Mouse (Mus musculus) kidney, embryonic 15.5 days (tissue): ENCODE data around the gene Pgap2. TPM values are rescaled to one million over a fixed set of nuclear protein-coding genes. Genes with fewer than 3 reads are reported as not detected.
A peak's percentile ranks its signal among the peaks of the same experiment; 100 is the strongest.
"Not testable (repeated sequence)": the region's sequence is repeated elsewhere in the genome, so short reads cannot be mapped to it uniquely, and the experiment has no call there.

ENCODE experiments used
- ATAC-seq: fragments of 200-750 bp; cut with Nextera tagmentation; replicated peaks from 2 replicates; pipeline ENCODE4 v1.8.0; 2017; ENCODE audit warnings: moderate TSS enrichment; ENCODE audit not compliant: low FRiP score
- H3K27ac ChIP-seq: fragments of 300-500 bp; sonication (generic); 2 replicates; pipeline ENCODE4 v1.5.1; 2015; ENCODE audit warnings: mild to moderate bottlenecking, inconsistent platforms
- H3K27me3 ChIP-seq: fragments of 300-500 bp; sonication (generic); 2 replicates; pipeline ENCODE4 v1.6.1; 2015; ENCODE audit warnings: inconsistent platforms
- H3K36me3 ChIP-seq: fragments of 300-500 bp; sonication (generic); 2 replicates; pipeline ENCODE4 v1.6.1; 2015; ENCODE audit warnings: inconsistent platforms
- H3K4me1 ChIP-seq: fragments of 300-500 bp; sonication (generic); 2 replicates; pipeline ENCODE4 v1.6.1; 2015; ENCODE audit warnings: inconsistent platforms
- H3K4me2 ChIP-seq: fragments of 300-500 bp; sonication (generic); 2 replicates; pipeline ENCODE4 v1.6.1; 2015; ENCODE audit warnings: moderate library complexity, mild to moderate bottlenecking, inconsistent platforms
- H3K4me3 ChIP-seq: fragments of 300-500 bp; sonication (generic); replicated peaks from 2 replicates; pipeline ENCODE4 v1.5.1; 2015; ENCODE audit warnings: mild to moderate bottlenecking, inconsistent platforms
- H3K9ac ChIP-seq: fragments of 300-500 bp; sonication (generic); 2 replicates; pipeline ENCODE4 v1.6.1; 2015; ENCODE audit warnings: mild to moderate bottlenecking, inconsistent platforms
- H3K9me3 ChIP-seq: fragments of 300-500 bp; sonication (generic); replicated peaks from 2 replicates; pipeline ENCODE4 v1.6.1; 2016; ENCODE audit warnings: inconsistent platforms
- WGBS: fragments of 180-500 bp; shearing (Covaris S2); methylation state at CpG from one replicate; pipeline ENCODE4 v1.1.7; 2015; ENCODE audit warnings: mixed read lengths; 5-methylcytosine and 5-hydroxymethylcytosine counted together
- polyA plus RNA-seq: library from polyadenylated mRNA; unstranded; fragments of >200 nt; fragmentation: Nextera tagmentation; extraction: Ambion mirVana; gene quantifications from 2 replicates; pipeline ENCODE4 v1.2.1, GENCODE M21; 2015

The Pgap2 gene
- polyA plus RNA-seq, 1 experiment from 2014 or later: 75.2 TPM

GRCm38 (mm10) chr7:102256636-102257035, 46.6 kb downstream of the Pgap2 start:
- no peak overlapping the region for H3K4me2 ChIP-seq
- H3K27me3 ChIP-seq: no peaks in the 10 kb centered on the region
- no peaks in the 10 kb centered on the region for H3K4me1 ChIP-seq
- no peak for ATAC-seq
- no peak overlapping the region for H3K9ac ChIP-seq
- 85% methylated on average over 3 of the region's 3 CpGs for WGBS
- no peak overlapping the region for H3K4me3 ChIP-seq
- H3K9me3 ChIP-seq: no peaks in the 10 kb centered on the region
- H3K36me3 ChIP-seq: no peaks in the 10 kb centered on the region
- H3K27ac ChIP-seq: no peak overlapping the region

GRCm38 (mm10) chr7:102258189-102258588, 48.2 kb downstream of the Pgap2 start:
- 20% methylated on average over 4 of the region's 4 CpGs for WGBS
- H3K27ac ChIP-seq: no peak overlapping the region
- H3K9ac ChIP-seq: no peak overlapping the region
- no peak overlapping the region for H3K4me3 ChIP-seq
- H3K4me2 ChIP-seq: no peak overlapping the region
- no peaks in the 10 kb centered on the region for H3K27me3 ChIP-seq
- ATAC-seq: peak; percentile 71; the same call in 1 of the 2 replicates
- H3K36me3 ChIP-seq: no peaks in the 10 kb centered on the region
- no peaks in the 10 kb centered on the region for H3K4me1 ChIP-seq
- no peaks in the 10 kb centered on the region for H3K9me3 ChIP-seq

- H3K4me2 ChIP-seq: no peak overlapping the region
- no peak for ATAC-seq
- H3K36me3 ChIP-seq: no peaks in the 10 kb centered on the region
- H3K4me1 ChIP-seq: no peaks in the 10 kb centered on the region
- 65% methylated on average over 3 of the region's 3 CpGs for WGBS
- H3K9ac ChIP-seq: no peak overlapping the region
- H3K4me3 ChIP-seq: no peak overlapping the region
- no peaks in the 10 kb centered on the region for H3K27me3 ChIP-seq
- H3K9me3 ChIP-seq: no peaks in the 10 kb centered on the region
- no peak overlapping the region for H3K27ac ChIP-seq
Measured at GRCm38 (mm10) chr7:102258753-102259152, 48.7 kb downstream of the Pgap2 start.

GRCm38 (mm10) chr7:102259716-102260479, 49.9 kb downstream of the Pgap2 start:
- Histone ChIP-seq H3K27ac (no peak overlapping the region), H3K4me2 (no peak overlapping the region), H3K4me1 (no peaks in the 10 kb centered on the region), H3K4me3 (no peak overlapping the region), H3K36me3 (no peaks in the 10 kb centered on the region), H3K9ac (no peak overlapping the region), H3K9me3 (no peaks in the 10 kb centered on the region), H3K27me3 (no peaks in the 10 kb centered on the region)
- no peak for ATAC-seq
- 83% methylated on average over 10 of the region's 10 CpGs for WGBS

DNA sequence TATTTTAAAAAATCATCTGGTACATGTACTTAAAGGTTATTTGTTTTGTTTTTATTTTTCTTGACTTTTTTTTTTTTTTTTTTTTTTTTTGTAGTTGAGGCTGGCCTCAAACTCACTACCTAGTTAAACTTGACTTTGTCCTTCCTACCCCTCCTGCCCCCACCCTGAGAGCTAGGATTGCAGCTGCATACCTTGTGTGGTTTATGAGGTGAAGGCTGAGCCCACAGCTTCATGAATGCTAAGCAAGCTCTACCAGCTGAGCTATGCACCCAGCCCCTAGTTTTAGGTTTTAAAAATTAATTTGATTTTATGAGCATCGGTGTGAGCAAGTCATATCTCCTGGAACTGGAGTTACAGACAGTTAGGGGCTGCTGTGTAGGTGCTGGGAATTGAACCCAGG, 50.5 kb downstream of the Pgap2 start:
- Histone ChIP-seq H3K36me3 (no peaks in the 10 kb centered on the region), H3K4me2 (no peak overlapping the region), H3K4me3 (no peak overlapping the region), H3K27ac (no peak overlapping the region), H3K4me1 (no peaks in the 10 kb centered on the region), H3K9me3 (no peaks in the 10 kb centered on the region), H3K27me3 (no peaks in the 10 kb centered on the region), H3K9ac (no peak overlapping the region)
- ATAC-seq: no peak
- 86% methylated on average over 1 of the region's 1 CpGs for WGBS

DNA sequence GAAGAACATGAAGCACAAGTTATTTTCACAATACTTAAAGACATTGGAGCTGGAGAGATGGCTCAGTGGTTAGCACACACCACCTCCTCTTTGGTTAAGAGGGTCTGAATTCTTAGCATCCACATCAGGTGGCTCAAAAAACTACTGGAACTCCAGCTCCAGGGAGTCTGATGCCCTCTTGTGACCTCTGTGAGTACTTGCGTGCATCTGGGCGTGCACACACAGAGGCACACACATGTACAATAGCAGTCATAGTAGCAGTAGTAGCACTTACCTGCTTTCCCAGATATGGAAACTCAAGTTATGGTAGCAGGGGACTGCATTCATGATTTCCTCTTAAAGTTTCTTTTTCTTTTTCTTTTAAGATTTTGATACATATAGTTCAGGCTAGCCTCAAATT, 53.0 kb downstream of the Pgap2 start:
- H3K27me3 ChIP-seq: no peaks in the 10 kb centered on the region
- WGBS: 82% methylated on average over 2 of the region's 2 CpGs
- no peak overlapping the region for H3K27ac ChIP-seq
- H3K4me1 ChIP-seq: peaks cover 1% of the 10 kb centered on the region
- no peak for ATAC-seq
- H3K36me3 ChIP-seq: no peaks in the 10 kb centered on the region
- no peak overlapping the region for H3K4me3 ChIP-seq
- H3K4me2 ChIP-seq: no peak overlapping the region
- no peaks in the 10 kb centered on the region for H3K9me3 ChIP-seq
- H3K9ac ChIP-seq: no peak overlapping the region

GRCm38 (mm10) chr7:102266021-102266400, 56.0 kb downstream of the Pgap2 start:
- 91% methylated on average over 10 of the region's 10 CpGs for WGBS
- not testable (repeated sequence) for H3K4me3 ChIP-seq, ATAC-seq, H3K9ac ChIP-seq, H3K9me3 ChIP-seq, H3K36me3 ChIP-seq, H3K4me2 ChIP-seq, H3K27ac ChIP-seq
- Histone ChIP-seq H3K27me3 (peaks cover 15% of the 10 kb centered on the region), H3K4me1 (peaks cover 10% of the 10 kb centered on the region)

- WGBS: 48% methylated on average over 14 of the region's 14 CpGs
- Histone ChIP-seq H3K27me3 (peaks cover 15% of the 10 kb centered on the region), H3K4me2 (peak overlapping the region; percentile 96; the same call in 1 of the 2 replicates), H3K9ac (no peak overlapping the region), H3K36me3 (no peaks in the 10 kb centered on the region), H3K9me3 (no peaks in the 10 kb centered on the region), H3K4me3 (peak overlapping the region; percentile 87; the same call in 1 of the 2 replicates), H3K4me1 (peaks cover 10% of the 10 kb centered on the region), H3K27ac (no peak overlapping the region)
- ATAC-seq: peak; percentile 9; the same call in 1 of the 2 replicates
Measured at GRCm38 (mm10) chr7:102266401-102267042, 56.5 kb downstream of the Pgap2 start.

DNA sequence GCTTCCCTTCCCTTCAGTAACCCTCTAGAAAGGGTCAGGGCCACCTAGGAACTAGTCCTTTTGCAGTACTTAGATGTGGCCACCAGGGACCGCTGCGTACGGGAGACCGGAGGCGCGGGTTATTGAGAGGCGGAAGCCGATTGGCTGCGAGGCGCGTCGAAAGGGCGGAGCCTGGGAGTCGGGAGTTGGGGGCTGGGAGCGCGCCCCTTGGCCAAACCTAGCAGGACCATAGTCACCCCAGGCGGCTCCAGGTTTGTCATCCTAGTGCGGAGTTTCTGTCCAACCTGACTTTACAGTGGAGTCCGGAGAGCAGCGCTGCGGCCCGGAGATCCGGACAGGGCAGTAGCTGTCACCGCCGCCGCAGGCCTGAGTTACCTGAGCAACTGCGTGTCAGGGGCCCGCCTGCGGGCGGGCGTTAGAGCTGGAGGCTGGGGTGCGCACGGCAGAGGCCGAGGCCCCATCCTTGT, 57.1 kb downstream of the Pgap2 start:
- Histone ChIP-seq H3K9ac (peak overlapping the region; percentile 78), H3K4me2 (peak overlapping the region; percentile 96), H3K27me3 (peaks cover 15% of the 10 kb centered on the region), H3K9me3 (no peaks in the 10 kb centered on the region), H3K36me3 (no peaks in the 10 kb centered on the region), H3K27ac (peak overlapping the region; percentile 56), H3K4me3 (peak overlapping the region; percentile 87), H3K4me1 (peaks cover 10% of the 10 kb centered on the region)
- peak; percentile 92 for ATAC-seq
- under 1% methylated on average over 34 of the region's 34 CpGs for WGBS

DNA sequence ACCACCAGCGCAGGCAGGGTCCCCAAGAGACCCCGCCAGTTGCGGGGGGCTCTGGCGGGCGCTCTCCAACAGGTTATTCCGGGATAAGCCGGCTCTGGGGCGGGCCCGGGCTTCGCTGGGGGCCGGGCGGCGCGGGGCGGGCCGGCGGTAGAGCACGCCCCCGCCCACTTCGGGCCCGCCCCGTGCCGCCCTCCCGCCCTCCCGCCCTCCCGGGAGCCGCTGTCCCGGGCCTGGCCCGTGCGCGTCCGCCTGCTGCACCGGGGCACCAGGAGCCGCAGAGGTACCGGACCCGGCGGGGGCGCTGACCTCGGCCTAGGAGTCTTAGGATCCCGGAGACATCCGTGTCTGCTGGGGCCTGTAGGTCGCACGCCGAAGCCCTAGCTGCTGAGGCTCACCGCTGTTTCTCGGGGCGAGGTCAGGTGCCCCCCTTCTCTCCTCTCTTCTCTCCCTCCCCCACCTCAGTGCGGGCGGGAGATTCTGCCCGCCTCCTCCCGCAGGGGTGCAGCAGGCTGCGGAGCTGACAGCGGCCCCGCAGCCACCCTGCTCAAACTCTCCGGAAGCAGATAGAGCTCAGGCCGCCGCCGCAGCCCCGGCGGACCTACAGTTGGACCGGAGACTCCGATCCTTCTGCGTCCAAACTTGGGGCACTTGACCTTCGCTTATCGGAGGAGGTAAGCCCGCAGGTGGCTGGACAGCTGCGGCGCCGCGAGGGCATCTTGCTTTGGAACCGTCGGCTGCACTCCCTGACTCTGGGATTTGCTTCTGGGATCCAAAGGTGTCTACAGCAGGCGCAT, 57.8 kb downstream of the Pgap2 start, which contains the start of gene Stim1:
Gene Stim1, plus strand, starts transcription at position 206 of the 794 bp plus-strand sequence.
- peak within 1 kb of the TSS; percentile 96 for H3K4me2 ChIP-seq

DNA sequence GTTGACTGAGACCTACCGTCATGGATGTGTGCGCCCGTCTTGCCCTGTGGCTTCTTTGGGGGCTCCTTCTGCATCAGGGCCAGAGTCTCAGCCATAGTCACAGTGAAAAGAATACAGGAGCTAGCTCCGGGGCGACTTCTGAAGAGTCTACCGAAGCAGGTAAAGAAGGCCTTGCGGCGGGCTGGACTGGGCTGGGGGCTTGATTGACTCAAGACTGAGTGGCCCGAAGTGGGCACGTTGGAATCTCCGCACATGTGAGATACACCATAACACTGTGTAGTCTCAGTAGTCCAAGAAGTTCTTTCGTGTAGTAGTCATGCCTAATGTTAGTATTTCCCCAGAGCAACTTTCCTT, 58.4 kb downstream of the Pgap2 start:
- peak overlapping the region; percentile 96 for H3K4me2 ChIP-seq
- WGBS: 6% methylated on average over 12 of the region's 12 CpGs
- no peaks in the 10 kb centered on the region for H3K36me3 ChIP-seq
- ATAC-seq: no peak
- H3K9ac ChIP-seq: peak overlapping the region; percentile 78
- H3K4me3 ChIP-seq: peak overlapping the region; percentile 87
- H3K27ac ChIP-seq: no peak overlapping the region
- H3K27me3 ChIP-seq: peaks cover 15% of the 10 kb centered on the region
- no peaks in the 10 kb centered on the region for H3K9me3 ChIP-seq
- peaks cover 10% of the 10 kb centered on the region for H3K4me1 ChIP-seq

More for the DNA sequence above, 57.8 kb downstream of the Pgap2 start, which contains the start of gene Stim1:
- peaks cover 10% of the 10 kb centered on the region for H3K4me1 ChIP-seq
- peaks cover 15% of the 10 kb centered on the region for H3K27me3 ChIP-seq
- WGBS: under 1% methylated on average over 64 of the region's 73 CpGs
- ATAC-seq: peak; percentile 96
- H3K27ac ChIP-seq: peak within 1 kb of the TSS; percentile 56
- H3K9me3 ChIP-seq: no peaks in the 10 kb centered on the region
- H3K36me3 ChIP-seq: no peaks in the 10 kb centered on the region
- peak within 1 kb of the TSS; percentile 78 for H3K9ac ChIP-seq
- peak within 1 kb of the TSS; percentile 87 for H3K4me3 ChIP-seq
